Mouse (Mus musculus) intestine, embryonic 14.5 days (tissue): ENCODE measurements at regions not wholly inside any gene's neighbourhood (a gene's known extent, or its start where the extent isn't known, plus 50 kb on each side); places are given as distances from the start of the nearest gene placed in this dataset.

ENCODE experiments used
- ATAC-seq: fragments of 200-750 bp; cut with Nextera tagmentation; replicated peaks from 2 replicates; pipeline ENCODE4 v1.8.0; 2017; ENCODE audit warnings: low read depth, moderate number of reproducible peaks, moderate TSS enrichment, moderate library complexity; ENCODE audit not compliant: low FRiP score, low TSS enrichment
- DNase-seq: peaks from one replicate; pipeline ENCODE4 v3.0.0-alpha.2; 2018; ENCODE audit warnings: low spot score
- H3K27ac ChIP-seq: fragments of 300-500 bp; sonication (generic); 2 replicates; pipeline ENCODE4 v1.5.1; 2014; ENCODE audit warnings: low read depth, mild to moderate bottlenecking, control low read depth
- H3K27me3 ChIP-seq: fragments of 300-500 bp; sonication (generic); replicated peaks from 2 replicates; pipeline ENCODE4 v1.6.1; 2014; ENCODE audit warnings: low read length, control low read depth; ENCODE audit not compliant: control insufficient read depth, insufficient read depth
- H3K36me3 ChIP-seq: fragments of 300-500 bp; sonication (generic); 2 replicates; pipeline ENCODE4 v1.6.1; 2014; ENCODE audit warnings: low read length, control low read depth; ENCODE audit not compliant: control insufficient read depth, insufficient read depth
- H3K4me1 ChIP-seq: fragments of 300-500 bp; sonication (generic); replicated peaks from 2 replicates; pipeline ENCODE4 v1.6.1; 2014; ENCODE audit warnings: low read length, control low read depth, mixed read lengths; ENCODE audit not compliant: control insufficient read depth, insufficient read depth
- H3K4me2 ChIP-seq: fragments of 300-500 bp; sonication (generic); 2 replicates; pipeline ENCODE4 v1.6.1; 2014; ENCODE audit warnings: low read length
- H3K4me3 ChIP-seq: fragments of 300-500 bp; sonication (generic); 2 replicates; pipeline ENCODE4 v1.5.1; 2014; ENCODE audit warnings: low read depth, low read length, control low read depth, mixed read lengths
- H3K9ac ChIP-seq: fragments of 300-500 bp; sonication (generic); 2 replicates; pipeline ENCODE4 v1.6.1; 2014; ENCODE audit warnings: mild to moderate bottlenecking, low read length
- H3K9me3 ChIP-seq: fragments of 300-500 bp; sonication (generic); 2 replicates; pipeline ENCODE4 v1.6.1; 2016; ENCODE audit warnings: low read length, control low read depth; ENCODE audit not compliant: control insufficient read depth
- WGBS: fragments of 180-500 bp; shearing (Covaris S2); extraction: QIAGEN DNeasy Blood & Tissue Kit; methylation state at CpG from one replicate; pipeline ENCODE4 v1.1.7; 2014; 5-methylcytosine and 5-hydroxymethylcytosine counted together

- Histone ChIP-seq H3K27ac (no peak overlapping the region), H3K4me3 (no peak overlapping the region), H3K27me3 (no peaks in the 10 kb centered on the region), H3K4me2 (no peak overlapping the region), H3K9ac (no peak overlapping the region), H3K36me3 (no peaks in the 10 kb centered on the region), H3K9me3 (no peaks in the 10 kb centered on the region), H3K4me1 (no peaks in the 10 kb centered on the region)
- WGBS = 68% methylated on average over 6 of the region's 6 CpGs
- DNase-seq (no peak), ATAC-seq (no peak)
Measured at GRCm38 (mm10) chr8:18457470-18457869, 520.6 kb downstream of the Defb40 start.

GRCm38 (mm10) chr8:18449015-18449414 lies 529.0 kb downstream of the Defb40 start:
- no peaks in the 10 kb centered on the region for H3K36me3 ChIP-seq
- no peak overlapping the region for H3K27ac ChIP-seq
- DNase-seq (no peak), ATAC-seq (no peak)
- H3K4me2 ChIP-seq = no peak overlapping the region
- H3K9me3 ChIP-seq = no peaks in the 10 kb centered on the region
- H3K4me1 ChIP-seq = no peaks in the 10 kb centered on the region
- no peaks in the 10 kb centered on the region for H3K27me3 ChIP-seq
- H3K9ac ChIP-seq = no peak overlapping the region
- H3K4me3 ChIP-seq = no peak overlapping the region
- WGBS = 92% methylated on average over 3 of the region's 3 CpGs

GRCm38 (mm10) chr8:18442212-18442611 lies 535.8 kb downstream of the Defb40 start:
- H3K4me1 ChIP-seq = no peaks in the 10 kb centered on the region
- no peaks in the 10 kb centered on the region for H3K36me3 ChIP-seq
- H3K4me2 ChIP-seq = no peak overlapping the region
- DNase-seq = no peak
- no peak overlapping the region for H3K4me3 ChIP-seq
- no peak overlapping the region for H3K27ac ChIP-seq
- no peaks in the 10 kb centered on the region for H3K9me3 ChIP-seq
- no peaks in the 10 kb centered on the region for H3K27me3 ChIP-seq
- no peak for ATAC-seq
- WGBS = 69% methylated on average over 3 of the region's 3 CpGs
- no peak overlapping the region for H3K9ac ChIP-seq

GRCm38 (mm10) chr8:18422846-18423245 lies 555.2 kb downstream of the Defb40 start:
- Histone ChIP-seq H3K27me3 (no peaks in the 10 kb centered on the region), H3K27ac (no peak overlapping the region), H3K36me3 (no peaks in the 10 kb centered on the region), H3K9me3 (0 out of 2 replicates have a peak, but pooled peaks cover 4% of the 10 kb centered on the region), H3K9ac (no peak overlapping the region), H3K4me3 (no peak overlapping the region), H3K4me1 (no peaks in the 10 kb centered on the region), H3K4me2 (no peak overlapping the region)
- no peak for DNase-seq
- 82% methylated on average over 5 of the region's 5 CpGs for WGBS
- ATAC-seq = no peak

- Histone ChIP-seq H3K9ac (no peak overlapping the region), H3K4me3 (no peak overlapping the region), H3K9me3 (no peaks in the 10 kb centered on the region), H3K4me2 (no peak overlapping the region), H3K27me3 (no peaks in the 10 kb centered on the region), H3K4me1 (no peaks in the 10 kb centered on the region), H3K36me3 (no peaks in the 10 kb centered on the region), H3K27ac (no peak overlapping the region)
- ATAC-seq (no peak), DNase-seq (no peak)
- WGBS = 89% methylated on average over 2 of the region's 2 CpGs
Measured at GRCm38 (mm10) chr8:18412470-18412869, 565.6 kb downstream of the Defb40 start.

- Histone ChIP-seq H3K9me3 (no peaks in the 10 kb centered on the region), H3K27me3 (no peaks in the 10 kb centered on the region), H3K36me3 (no peaks in the 10 kb centered on the region), H3K4me3 (no peak overlapping the region), H3K9ac (no peak overlapping the region), H3K4me2 (no peak overlapping the region), H3K27ac (no peak overlapping the region), H3K4me1 (no peaks in the 10 kb centered on the region)
- ATAC-seq (no peak), DNase-seq (peak; percentile 52)
- 47% methylated on average over 2 of the region's 2 CpGs for WGBS
Measured at GRCm38 (mm10) chr8:18406446-18406845, 571.6 kb downstream of the Defb40 start.

- Histone ChIP-seq H3K9me3 (no peaks in the 10 kb centered on the region), H3K27me3 (no peaks in the 10 kb centered on the region), H3K36me3 (no peaks in the 10 kb centered on the region), H3K27ac (no peak overlapping the region), H3K4me1 (no peaks in the 10 kb centered on the region), H3K4me3 (no peak overlapping the region), H3K4me2 (no peak overlapping the region), H3K9ac (no peak overlapping the region)
- DNase-seq = peak; percentile 74
- WGBS = 3% methylated on average over 5 of the region's 5 CpGs
- ATAC-seq = no peak
Measured at GRCm38 (mm10) chr8:18388353-18388752, 589.7 kb downstream of the Defb40 start.

GRCm38 (mm10) chr8:18381615-18382178 lies 596.4 kb downstream of the Defb40 start:
- H3K4me3 ChIP-seq = no peak overlapping the region
- no peak overlapping the region for H3K4me2 ChIP-seq
- H3K4me1 ChIP-seq = no peaks in the 10 kb centered on the region
- WGBS = 12% methylated on average over 3 of the region's 3 CpGs
- no peaks in the 10 kb centered on the region for H3K27me3 ChIP-seq
- ATAC-seq (no peak), DNase-seq (no peak)
- H3K9me3 ChIP-seq = no peaks in the 10 kb centered on the region
- H3K27ac ChIP-seq = no peak overlapping the region
- H3K36me3 ChIP-seq = no peaks in the 10 kb centered on the region
- no peak overlapping the region for H3K9ac ChIP-seq

- Histone ChIP-seq H3K9me3 (no peaks in the 10 kb centered on the region), H3K36me3 (no peaks in the 10 kb centered on the region), H3K4me3 (no peak overlapping the region), H3K27ac (no peak overlapping the region), H3K4me2 (no peak overlapping the region), H3K4me1 (no peaks in the 10 kb centered on the region), H3K27me3 (no peaks in the 10 kb centered on the region), H3K9ac (no peak overlapping the region)
- WGBS = 83% methylated on average over 4 of the region's 4 CpGs
- no peak for DNase-seq
- no peak for ATAC-seq
Measured at GRCm38 (mm10) chr8:18348716-18349115, 629.3 kb downstream of the Defb40 start.
